Mouse (Mus musculus) embryonic facial prominence, embryonic 11.5 days (tissue): ENCODE data around the gene Cbwd1. TPM values are rescaled to one million over a fixed set of nuclear protein-coding genes. Genes with fewer than 3 reads are reported as not detected.

Source experiments
- ATAC-seq: fragments of 200-750 bp; cut with Nextera tagmentation; replicated peaks from 2 replicates; pipeline ENCODE4 v1.8.0; 2017; ENCODE audit warnings: low read depth; ENCODE audit not compliant: insufficient number of reproducible peaks, low FRiP score, low TSS enrichment
- DNase-seq: peaks from one replicate; pipeline ENCODE4 v3.0.0-alpha.2; 2015; ENCODE audit warnings: low spot score
- H3K27ac ChIP-seq: fragments of 300-500 bp; sonication (generic); replicated peaks from 2 replicates; pipeline ENCODE4 v1.5.1; 2014; ENCODE audit warnings: mild to moderate bottlenecking, low read depth, low read length, control low read depth
- H3K27me3 ChIP-seq: fragments of 300-500 bp; sonication (generic); 2 replicates; pipeline ENCODE4 v1.6.1; 2014; ENCODE audit warnings: mild to moderate bottlenecking, low read length, moderate library complexity, mixed read lengths; ENCODE audit not compliant: control insufficient read depth, insufficient read depth
- H3K36me3 ChIP-seq: fragments of 300-500 bp; sonication (generic); replicated peaks from 2 replicates; pipeline ENCODE4 v1.6.1; 2014; ENCODE audit warnings: low read depth, mild to moderate bottlenecking, low read length, moderate library complexity, mixed read lengths; ENCODE audit not compliant: control insufficient read depth, insufficient read depth
- H3K4me1 ChIP-seq: fragments of 300-500 bp; sonication (generic); 2 replicates; pipeline ENCODE4 v1.6.1; 2014; ENCODE audit warnings: low read length, mixed read lengths; ENCODE audit not compliant: control insufficient read depth, insufficient read depth
- H3K4me2 ChIP-seq: fragments of 300-500 bp; sonication (generic); 2 replicates; pipeline ENCODE4 v1.6.1; 2014; ENCODE audit warnings: low read depth, mild to moderate bottlenecking, control low read depth, low read length, moderate library complexity
- H3K4me3 ChIP-seq: fragments of 300-500 bp; sonication (generic); 2 replicates; pipeline ENCODE4 v1.5.1; 2014; ENCODE audit warnings: low read depth, low read length, control low read depth
- H3K9ac ChIP-seq: fragments of 300-500 bp; sonication (generic); replicated peaks from 2 replicates; pipeline ENCODE4 v1.6.1; 2014; ENCODE audit warnings: mild to moderate bottlenecking, control low read depth, low read length
- H3K9me3 ChIP-seq: fragments of 300-500 bp; sonication (generic); replicated peaks from 2 replicates; pipeline ENCODE4 v1.6.1; 2016; ENCODE audit warnings: mild to moderate bottlenecking, low read length, inconsistent platforms, mixed read lengths; ENCODE audit not compliant: control insufficient read depth
- WGBS: fragments of 180-500 bp; shearing (Covaris S2); extraction: QIAGEN DNeasy Blood & Tissue Kit; methylation state at CpG from one replicate; pipeline ENCODE4 v1.1.7; 2014; 5-methylcytosine and 5-hydroxymethylcytosine counted together
- polyA plus RNA-seq: library from polyadenylated mRNA; unstranded; fragments of >200 nt; fragmentation: Nextera tagmentation; extraction: Ambion mirVana; gene quantifications from 2 replicates; pipeline ENCODE4 v1.2.1, GENCODE M21; 2014

Cbwd1 gene
- polyA plus RNA-seq, 1 experiment from 2014 or later, result 22.5 TPM

DNA sequence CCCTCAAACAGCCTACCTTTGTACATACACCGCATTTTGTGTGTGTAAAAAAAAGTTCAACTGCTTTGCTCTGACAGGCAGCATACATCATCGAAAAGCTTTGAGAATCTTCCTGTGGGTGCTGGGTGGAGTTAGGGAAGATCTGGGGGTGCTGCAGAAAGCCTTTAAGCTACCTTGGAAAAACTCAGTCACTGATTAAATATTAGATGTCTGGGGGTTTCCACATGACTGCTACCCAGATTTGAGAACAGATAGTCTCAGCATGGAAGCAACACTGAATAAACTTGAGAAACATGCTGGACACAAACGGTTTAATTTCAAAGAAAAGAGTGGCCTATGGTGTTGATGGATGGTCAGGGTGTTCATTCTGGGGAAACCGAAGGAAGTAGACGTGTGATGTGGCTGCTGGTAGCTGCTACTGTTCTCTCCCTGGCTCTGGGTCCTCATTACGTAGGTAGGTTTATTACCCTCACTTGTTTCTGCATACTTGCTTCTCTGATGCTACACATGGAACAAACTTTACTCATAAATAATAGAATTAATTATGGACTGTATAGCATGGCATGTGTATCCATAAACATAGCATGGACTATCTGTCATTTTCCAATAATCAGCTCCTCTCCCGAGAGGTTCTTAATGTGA, 22.6 kb upstream of the Cbwd1 start:
- no peaks in the 10 kb centered on the region for H3K9me3 ChIP-seq
- 79% methylated on average over 7 of the region's 7 CpGs for WGBS
- no peaks in the 10 kb centered on the region for H3K36me3 ChIP-seq
- no peaks in the 10 kb centered on the region for H3K4me1 ChIP-seq
- no peak overlapping the region for H3K27ac ChIP-seq
- H3K4me3 ChIP-seq, result no peak overlapping the region
- H3K4me2 ChIP-seq, result no peak overlapping the region
- DNase-seq (no peak), ATAC-seq (no peak)
- no peak overlapping the region for H3K9ac ChIP-seq
- no peaks in the 10 kb centered on the region for H3K27me3 ChIP-seq

GRCm38 (mm10) chr19:24983050-24983449, 21.6 kb upstream of the Cbwd1 start:
- ATAC-seq, result no peak
- 77% methylated on average over 4 of the region's 4 CpGs for WGBS
- no peak overlapping the region for H3K27ac ChIP-seq
- no peaks in the 10 kb centered on the region for H3K9me3 ChIP-seq
- H3K4me3 ChIP-seq, result no peak overlapping the region
- H3K9ac ChIP-seq, result no peak overlapping the region
- no peak for DNase-seq
- H3K4me2 ChIP-seq, result no peak overlapping the region
- no peaks in the 10 kb centered on the region for H3K27me3 ChIP-seq
- no peaks in the 10 kb centered on the region for H3K36me3 ChIP-seq
- no peaks in the 10 kb centered on the region for H3K4me1 ChIP-seq

- Histone ChIP-seq H3K4me2 (no peak overlapping the region), H3K27ac (no peak overlapping the region), H3K4me3 (no peak overlapping the region), H3K36me3 (no peaks in the 10 kb centered on the region), H3K27me3 (no peaks in the 10 kb centered on the region), H3K9me3 (no peaks in the 10 kb centered on the region), H3K9ac (no peak overlapping the region), H3K4me1 (no peaks in the 10 kb centered on the region)
- DNase-seq (peak; percentile 26), ATAC-seq (no peak; the same call in 1 of the 2 replicates)
- 60% methylated on average over 8 of the region's 8 CpGs for WGBS
Measured at GRCm38 (mm10) chr19:24981294-24981693, 19.9 kb upstream of the Cbwd1 start.

DNA sequence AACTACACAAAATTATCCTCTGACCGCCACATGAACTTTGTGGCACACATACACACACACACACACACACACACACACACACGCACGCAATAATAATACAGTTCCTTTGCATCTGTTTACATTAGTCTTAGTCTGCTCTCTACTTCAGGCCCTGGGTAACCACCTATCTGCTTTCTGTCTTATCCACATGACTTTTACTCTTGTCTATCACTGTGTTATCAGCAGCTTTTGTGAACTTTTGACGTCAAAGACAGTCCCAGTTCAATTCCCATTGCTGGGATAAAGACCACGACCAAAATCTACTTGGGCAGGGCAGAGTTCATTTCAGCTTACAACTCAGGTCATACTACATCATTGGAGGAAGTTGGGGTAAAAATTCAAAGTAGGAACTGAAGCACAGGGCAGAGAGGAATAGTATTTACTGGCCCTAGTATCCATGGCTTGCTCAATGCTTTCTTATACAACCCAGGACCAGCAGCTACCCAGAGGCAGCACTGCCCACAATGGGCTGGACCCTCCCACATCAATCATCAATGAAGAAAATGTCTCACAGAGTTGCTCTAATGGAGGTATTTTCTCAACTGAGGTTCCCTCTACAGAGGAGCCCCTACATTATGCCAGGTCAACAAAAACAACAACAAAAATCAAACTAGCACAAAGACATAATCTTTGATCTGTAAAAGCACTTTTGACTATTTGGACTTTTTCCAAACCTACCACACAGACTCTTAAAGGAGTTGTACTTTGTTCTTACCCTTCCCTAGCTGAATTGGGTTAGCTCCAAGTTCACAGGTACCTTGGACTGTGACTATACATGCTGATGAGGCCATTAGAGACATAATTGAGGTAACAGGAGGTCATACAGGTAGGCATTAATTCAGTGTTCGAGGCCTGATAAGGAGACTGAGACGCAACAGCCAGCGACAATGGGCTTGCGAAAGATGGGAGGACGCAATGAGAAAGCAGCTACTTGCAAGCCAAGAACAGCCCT, 17.7 kb upstream of the Cbwd1 start:
- H3K4me1 ChIP-seq, result no peaks in the 10 kb centered on the region
- no peak overlapping the region for H3K4me3 ChIP-seq
- ATAC-seq, result no peak
- H3K4me2 ChIP-seq, result no peak overlapping the region
- H3K27me3 ChIP-seq, result no peaks in the 10 kb centered on the region
- H3K36me3 ChIP-seq, result no peaks in the 10 kb centered on the region
- H3K9ac ChIP-seq, result no peak overlapping the region
- H3K9me3 ChIP-seq, result no peaks in the 10 kb centered on the region
- H3K27ac ChIP-seq, result no peak overlapping the region
- no peak for DNase-seq
- 89% methylated on average over 10 of the region's 10 CpGs for WGBS

DNA sequence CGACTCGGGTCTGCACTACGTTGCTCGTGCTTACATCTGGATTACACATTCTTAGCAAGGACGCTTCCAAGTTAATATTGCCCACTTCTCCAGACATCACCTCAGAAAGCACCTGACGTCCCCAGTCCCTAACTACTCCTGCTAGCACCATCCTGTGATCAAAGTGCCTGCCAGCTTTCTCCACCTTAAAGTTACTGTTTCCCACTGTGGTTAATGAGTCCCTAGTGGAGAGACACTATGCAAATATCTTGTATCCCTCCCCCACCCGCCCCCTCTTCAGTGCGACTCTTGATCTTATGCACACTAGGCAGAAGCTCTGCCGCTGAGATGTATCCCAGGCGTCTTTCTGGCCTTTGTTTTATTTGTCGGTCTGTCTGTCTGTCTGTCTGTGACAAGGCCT, 16.6 kb upstream of the Cbwd1 start:
- 76% methylated on average over 11 of the region's 11 CpGs for WGBS
- H3K4me1 ChIP-seq, result no peaks in the 10 kb centered on the region

DNA sequence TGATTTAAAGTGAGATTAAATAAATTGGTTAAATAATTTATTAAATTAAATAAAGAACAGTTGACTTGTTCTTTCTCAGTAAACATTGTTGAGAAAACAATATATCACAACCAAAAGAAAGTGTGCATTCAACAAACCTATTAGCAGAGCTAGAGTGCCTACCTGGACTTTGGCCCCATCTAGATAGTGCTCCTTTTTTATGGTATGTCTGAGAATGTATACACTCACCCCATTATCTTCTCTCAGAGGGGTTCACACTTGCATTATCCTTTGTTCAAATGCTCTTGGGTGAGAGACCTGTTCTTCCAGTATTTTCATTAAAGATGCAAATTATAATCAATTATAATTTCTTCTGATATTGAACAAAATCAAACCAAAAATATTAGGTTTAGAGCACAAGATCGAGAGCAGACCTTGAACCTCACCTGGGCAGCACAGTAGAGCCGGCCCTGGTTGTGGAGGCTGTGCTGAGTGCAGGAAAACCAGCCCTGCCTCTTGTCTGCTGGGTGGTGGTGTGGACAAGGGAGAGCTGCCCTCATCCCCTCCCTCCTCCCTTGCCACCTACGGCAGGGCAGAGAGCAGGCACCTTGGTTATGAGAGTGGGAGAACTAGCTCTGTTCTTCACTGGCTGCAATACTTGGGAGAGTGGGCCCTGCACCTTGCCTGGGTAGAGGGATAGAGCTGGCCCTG, 11.4 kb upstream of the Cbwd1 start:
- Histone ChIP-seq H3K27ac (no peak overlapping the region), H3K4me2 (no peak overlapping the region), H3K9ac (no peak overlapping the region), H3K9me3 (no peaks in the 10 kb centered on the region), H3K4me1 (no peaks in the 10 kb centered on the region), H3K36me3 (no peaks in the 10 kb centered on the region), H3K27me3 (no peaks in the 10 kb centered on the region), H3K4me3 (no peak overlapping the region)
- 86% methylated on average over 3 of the region's 3 CpGs for WGBS
- ATAC-seq (no peak), DNase-seq (no peak)

More for the DNA sequence above, 16.6 kb upstream of the Cbwd1 start:
- ATAC-seq, result no peak
- Histone ChIP-seq H3K36me3 (no peaks in the 10 kb centered on the region), H3K9me3 (no peaks in the 10 kb centered on the region), H3K4me3 (no peak overlapping the region), H3K27me3 (no peaks in the 10 kb centered on the region), H3K4me2 (no peak overlapping the region), H3K9ac (no peak overlapping the region), H3K27ac (no peak overlapping the region)
- DNase-seq, result no peak

- H3K4me1 ChIP-seq, result no peaks in the 10 kb centered on the region
- H3K9ac ChIP-seq, result no peak overlapping the region
Measured at GRCm38 (mm10) chr19:24971307-24971706, 9.9 kb upstream of the Cbwd1 start.

More at GRCm38 (mm10) chr19:24971307-24971706, 9.9 kb upstream of the Cbwd1 start:
- Histone ChIP-seq H3K27me3 (no peaks in the 10 kb centered on the region), H3K27ac (no peak overlapping the region), H3K4me2 (no peak overlapping the region), H3K36me3 (no peaks in the 10 kb centered on the region), H3K4me3 (no peak overlapping the region), H3K9me3 (no peaks in the 10 kb centered on the region)
- WGBS, result 85% methylated on average over 7 of the region's 7 CpGs
- ATAC-seq (no peak), DNase-seq (no peak)
